Mouse (Mus musculus) ES-Bruce4 (cell line): ENCODE results near the gene Foxn1.

Experiments used
- CTCF ChIP-seq: IDR thresholded peaks from one replicate; pipeline ENCODE4 v1.8.1; 2011; ENCODE audit warnings: low read depth, low read length
- POLR2A ChIP-seq: IDR thresholded peaks from one replicate; pipeline ENCODE4 v1.8.1; 2011; ENCODE audit warnings: low read length; ENCODE audit not compliant: insufficient read depth

- TF ChIP-seq CTCF, result no peak
- no peak for TF ChIP-seq POLR2A
Observed at GRCm38 (mm10) chr11:78408256-78409240, 22.2 kb upstream of the Foxn1 start.
